Mouse (Mus musculus) E14TG2a.4 (cell line): ENCODE data around the gene Stambp.

ENCODE experiments used
- CTCF ChIP-seq: conservative IDR thresholded peaks from 2 replicates; pipeline ENCODE4 v1.5.1; 2014; ENCODE audit warnings: low read length
- POU5F1 ChIP-seq: IDR thresholded peaks from 2 replicates; pipeline ENCODE4 v1.6.1; 2014; ENCODE audit warnings: low read length, borderline replicate concordance

DNA sequence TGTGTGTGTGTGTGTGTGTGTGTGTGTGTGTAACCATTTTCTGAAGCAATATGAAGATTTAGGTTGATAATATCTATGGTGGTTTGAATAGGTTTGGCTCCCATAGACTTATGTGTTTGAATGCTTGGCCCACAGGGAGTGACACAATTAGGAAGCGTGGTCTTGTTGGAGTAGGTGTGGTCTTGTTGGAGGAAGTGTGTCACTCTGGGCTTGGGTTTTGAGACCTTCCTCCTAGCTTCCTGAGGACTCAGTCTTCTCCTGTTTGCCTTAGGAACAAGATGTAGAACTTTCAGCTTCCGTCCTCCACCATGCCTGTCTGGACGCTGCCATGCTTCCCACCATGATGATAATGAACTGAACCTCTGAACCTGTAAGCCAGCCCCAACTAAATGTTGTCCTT is 53.9 kb downstream of the Stambp start:
- TF ChIP-seq CTCF, result no peak
- no peak for TF ChIP-seq POU5F1
